Mouse (Mus musculus): ENCODE results near the gene Pdk2. TPM values are rescaled to one million over a fixed set of nuclear protein-coding genes. Genes with fewer than 3 reads are reported as not detected.

Pdk2 gene
- polyA plus RNA-seq, 1 experiment from 2014 or later, result 35.8 TPM

DNA sequence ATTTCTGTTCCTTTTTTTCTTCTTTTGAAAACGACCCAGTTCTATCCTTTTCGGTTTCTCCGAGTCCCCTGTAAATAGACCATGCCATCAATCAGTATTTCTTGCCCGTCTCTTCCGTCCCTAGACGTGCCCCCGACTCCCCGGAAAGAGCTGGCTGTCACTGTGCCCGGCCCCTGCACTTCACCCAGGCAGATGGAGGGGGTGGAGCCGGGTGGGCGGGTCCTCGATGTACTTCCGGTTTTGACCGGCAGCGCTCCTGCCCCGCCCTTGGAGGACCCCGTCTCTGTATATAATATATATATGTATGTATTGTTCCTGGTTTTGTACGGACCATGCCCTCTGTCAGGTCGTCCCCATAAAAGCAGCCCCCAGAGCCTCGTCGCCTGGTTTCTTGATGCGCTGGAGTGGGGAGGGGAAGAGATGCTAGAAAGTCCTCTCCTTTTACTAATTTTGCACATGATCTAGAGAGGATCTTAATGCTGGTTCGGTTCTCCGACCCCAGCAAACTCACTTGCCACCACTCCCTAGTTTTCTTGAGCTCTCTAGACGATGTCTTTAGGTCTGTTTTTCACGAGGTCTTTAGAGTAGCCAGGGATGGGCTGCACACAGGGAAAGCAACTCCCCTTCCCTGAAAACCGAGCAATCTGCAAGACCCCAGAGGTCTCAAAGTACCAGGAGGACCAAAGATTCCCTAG, 34.5 kb downstream of the Pdk2 start:
- under 1% methylated on average over 27 of the region's 27 CpGs for WGBS
- Histone ChIP-seq H3K9ac (replicated peaks; ENCODE audit: low read depth, low read length) (peak overlapping the region; percentile 49; the same call in 1 of the 2 replicates), H3K4me3 (ENCODE audit: low read depth, low read length) (peak overlapping the region; percentile 34), H3K27me3 (ENCODE audit: control insufficient read depth, insufficient read depth, low read length) (no peaks in the 10 kb centered on the region), H3K4me2 (replicated peaks; ENCODE audit: low read depth, low read length) (peak overlapping the region; percentile 59), H3K4me1 (ENCODE audit: control insufficient read depth, insufficient read depth, low read length) (peaks cover 14% of the 10 kb centered on the region), H3K36me3 (ENCODE audit: control insufficient read depth, insufficient read depth, low read length) (peaks cover 35% of the 10 kb centered on the region), H3K9me3 (ENCODE audit: control insufficient read depth, low read depth, low read length) (no peaks in the 10 kb centered on the region), H3K27ac (ENCODE audit: low read length) (peak overlapping the region; percentile 69)
- peak; percentile 38; the same call in 1 of the 2 replicates for ATAC-seq (ENCODE audit: insufficient number of reproducible peaks, insufficient read depth, low FRiP score, low read depth)

DNA sequence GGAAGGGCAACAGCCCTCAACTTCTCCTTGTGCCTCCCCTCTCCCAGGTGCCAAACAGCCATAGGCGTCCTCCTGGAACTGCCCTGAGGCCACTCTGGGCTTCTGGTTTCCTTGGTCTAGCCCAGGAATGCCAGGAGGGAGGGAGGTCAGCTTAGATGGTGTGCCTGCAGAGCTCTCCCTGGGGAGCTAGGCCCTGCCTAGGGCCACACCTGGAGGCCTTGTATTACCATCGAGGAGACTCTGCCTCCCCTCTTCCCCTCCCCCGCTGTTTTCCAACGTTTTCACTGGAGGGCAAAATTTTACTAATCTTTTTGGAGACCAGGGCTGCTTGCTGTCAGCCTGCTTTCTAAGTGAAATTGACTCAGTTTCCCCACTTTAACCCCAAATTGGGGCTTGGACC, 35.1 kb downstream of the Pdk2 start:
- no peaks in the 10 kb centered on the region for H3K9me3 ChIP-seq (ENCODE audit: control insufficient read depth, low read depth, low read length)
- peaks cover 11% of the 10 kb centered on the region; the same call in 1 of the 2 replicates for H3K4me1 ChIP-seq (ENCODE audit: control insufficient read depth, insufficient read depth, low read length)
- no peak overlapping the region for H3K4me3 ChIP-seq (ENCODE audit: low read depth, low read length)
- WGBS, result 30% methylated on average over 4 of the region's 4 CpGs
- H3K4me2 ChIP-seq (replicated peaks; ENCODE audit: low read depth, low read length), result peak overlapping the region; percentile 59
- H3K9ac ChIP-seq (replicated peaks; ENCODE audit: low read depth, low read length), result no peak overlapping the region
- ATAC-seq (ENCODE audit: insufficient number of reproducible peaks, insufficient read depth, low FRiP score, low read depth), result no peak
- peaks cover 38% of the 10 kb centered on the region for H3K36me3 ChIP-seq (ENCODE audit: control insufficient read depth, insufficient read depth, low read length)
- H3K27ac ChIP-seq (ENCODE audit: low read length), result no peak overlapping the region
- H3K27me3 ChIP-seq (ENCODE audit: control insufficient read depth, insufficient read depth, low read length), result no peaks in the 10 kb centered on the region

DNA sequence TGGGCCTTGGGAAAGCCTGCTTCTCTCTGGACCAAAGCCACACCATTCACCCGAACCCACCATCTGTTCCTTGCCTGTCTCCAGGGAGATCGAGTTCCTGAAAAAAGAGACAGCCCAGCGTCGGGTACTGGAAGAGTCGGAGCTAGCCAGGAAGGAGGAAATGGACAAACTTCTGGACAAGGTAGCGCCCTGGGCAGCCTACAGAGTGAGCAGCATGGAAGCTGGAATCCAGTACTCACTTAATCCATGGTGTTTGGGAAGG, 36.3 kb downstream of the Pdk2 start:
- H3K36me3 ChIP-seq (ENCODE audit: control insufficient read depth, insufficient read depth, low read length), result peaks cover 45% of the 10 kb centered on the region
- H3K9me3 ChIP-seq (ENCODE audit: control insufficient read depth, low read depth, low read length), result no peaks in the 10 kb centered on the region
- peaks cover 15% of the 10 kb centered on the region; the same call in 1 of the 2 replicates for H3K4me1 ChIP-seq (ENCODE audit: control insufficient read depth, insufficient read depth, low read length)
- no peak overlapping the region for H3K9ac ChIP-seq (replicated peaks; ENCODE audit: low read depth, low read length)
- H3K4me2 ChIP-seq (replicated peaks; ENCODE audit: low read depth, low read length), result no peak overlapping the region
- WGBS, result 75% methylated on average over 6 of the region's 6 CpGs
- H3K4me3 ChIP-seq (ENCODE audit: low read depth, low read length), result no peak overlapping the region
- no peak overlapping the region for H3K27ac ChIP-seq (ENCODE audit: low read length)
- no peaks in the 10 kb centered on the region for H3K27me3 ChIP-seq (ENCODE audit: control insufficient read depth, insufficient read depth, low read length)
- no peak for ATAC-seq (ENCODE audit: insufficient number of reproducible peaks, insufficient read depth, low FRiP score, low read depth)

DNA sequence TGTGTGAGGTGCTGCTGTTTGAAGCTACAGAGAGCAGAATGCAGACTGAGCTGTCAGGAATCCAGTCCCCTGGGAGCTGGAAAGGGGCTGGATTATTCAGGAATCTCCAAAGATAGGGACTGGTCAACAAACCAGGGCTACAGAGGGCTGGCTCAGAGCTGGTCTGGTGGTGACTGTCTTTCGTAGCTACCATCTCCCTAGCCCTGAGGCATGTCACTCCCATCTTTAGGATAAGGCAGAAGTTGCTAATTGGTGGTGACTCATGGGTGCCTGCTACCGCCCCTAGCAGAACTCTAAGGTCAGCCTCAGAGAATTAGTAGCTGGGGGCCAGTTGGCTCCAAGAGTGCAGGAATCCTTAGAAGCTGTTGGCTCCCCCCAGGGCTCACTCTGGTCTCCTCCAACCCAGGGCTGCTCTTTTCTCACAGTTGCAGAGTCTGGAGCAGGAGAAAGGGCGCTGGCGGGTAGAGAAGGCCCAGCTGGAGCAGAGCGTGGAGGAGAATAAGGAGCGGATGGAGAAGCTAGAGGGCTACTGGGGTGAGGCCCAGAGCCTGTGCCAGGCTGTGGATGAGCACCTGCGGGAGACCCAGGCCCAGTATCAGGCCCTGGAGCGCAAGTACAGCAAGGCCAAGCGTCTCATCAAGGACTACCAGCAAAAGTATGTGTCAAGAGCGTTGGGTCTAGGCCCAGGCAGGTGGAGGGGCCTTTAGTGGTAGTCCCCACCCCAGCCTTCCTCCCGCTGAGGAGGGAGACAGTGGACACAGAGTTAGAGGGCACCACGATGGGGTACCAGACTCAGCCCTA, 36.8 kb downstream of the Pdk2 start:
- 76% methylated on average over 12 of the region's 12 CpGs for WGBS
- H3K9ac ChIP-seq (replicated peaks; ENCODE audit: low read depth, low read length), result no peak overlapping the region

DNA sequence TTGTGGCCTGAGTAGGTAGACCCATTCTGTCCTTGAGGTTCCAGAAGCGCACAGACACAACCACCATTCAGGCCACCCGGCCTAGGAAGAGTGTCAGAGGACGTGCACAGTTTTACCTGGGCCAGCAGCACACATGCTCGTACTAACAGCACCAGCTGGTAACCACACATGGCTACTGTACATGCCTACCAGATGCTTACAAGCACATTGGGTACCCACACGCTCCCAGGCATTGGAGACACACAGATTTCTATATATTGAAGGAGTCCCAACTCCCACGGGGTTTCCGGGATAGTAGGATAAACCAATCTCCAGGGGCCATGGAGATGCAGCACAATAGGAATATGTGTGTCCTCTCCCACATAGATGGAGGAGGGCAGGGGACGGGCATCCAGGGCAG, 38.4 kb downstream of the Pdk2 start:
- H3K27me3 ChIP-seq (ENCODE audit: control insufficient read depth, insufficient read depth, low read length), result no peaks in the 10 kb centered on the region
- H3K4me1 ChIP-seq (ENCODE audit: control insufficient read depth, insufficient read depth, low read length), result peaks cover 13% of the 10 kb centered on the region; the same call in 1 of the 2 replicates
- H3K27ac ChIP-seq (ENCODE audit: low read length), result no peak overlapping the region
- H3K9ac ChIP-seq (replicated peaks; ENCODE audit: low read depth, low read length), result no peak overlapping the region
- ATAC-seq (ENCODE audit: insufficient number of reproducible peaks, insufficient read depth, low FRiP score, low read depth), result no peak
- H3K4me3 ChIP-seq (ENCODE audit: low read depth, low read length), result no peak overlapping the region
- no peaks in the 10 kb centered on the region for H3K9me3 ChIP-seq (ENCODE audit: control insufficient read depth, low read depth, low read length)
- WGBS, result 89% methylated on average over 8 of the region's 8 CpGs
- no peak overlapping the region for H3K4me2 ChIP-seq (replicated peaks; ENCODE audit: low read depth, low read length)
- peaks cover 55% of the 10 kb centered on the region for H3K36me3 ChIP-seq (ENCODE audit: control insufficient read depth, insufficient read depth, low read length)

More for the DNA sequence above, 36.8 kb downstream of the Pdk2 start:
- Histone ChIP-seq H3K4me1 (ENCODE audit: control insufficient read depth, insufficient read depth, low read length) (peaks cover 15% of the 10 kb centered on the region; the same call in 1 of the 2 replicates), H3K27ac (ENCODE audit: low read length) (no peak overlapping the region), H3K9me3 (ENCODE audit: control insufficient read depth, low read depth, low read length) (no peaks in the 10 kb centered on the region), H3K4me2 (replicated peaks; ENCODE audit: low read depth, low read length) (no peak overlapping the region), H3K4me3 (ENCODE audit: low read depth, low read length) (no peak overlapping the region), H3K27me3 (ENCODE audit: control insufficient read depth, insufficient read depth, low read length) (no peaks in the 10 kb centered on the region), H3K36me3 (ENCODE audit: control insufficient read depth, insufficient read depth, low read length) (peaks cover 46% of the 10 kb centered on the region)
- ATAC-seq (ENCODE audit: insufficient number of reproducible peaks, insufficient read depth, low FRiP score, low read depth), result no peak

DNA sequence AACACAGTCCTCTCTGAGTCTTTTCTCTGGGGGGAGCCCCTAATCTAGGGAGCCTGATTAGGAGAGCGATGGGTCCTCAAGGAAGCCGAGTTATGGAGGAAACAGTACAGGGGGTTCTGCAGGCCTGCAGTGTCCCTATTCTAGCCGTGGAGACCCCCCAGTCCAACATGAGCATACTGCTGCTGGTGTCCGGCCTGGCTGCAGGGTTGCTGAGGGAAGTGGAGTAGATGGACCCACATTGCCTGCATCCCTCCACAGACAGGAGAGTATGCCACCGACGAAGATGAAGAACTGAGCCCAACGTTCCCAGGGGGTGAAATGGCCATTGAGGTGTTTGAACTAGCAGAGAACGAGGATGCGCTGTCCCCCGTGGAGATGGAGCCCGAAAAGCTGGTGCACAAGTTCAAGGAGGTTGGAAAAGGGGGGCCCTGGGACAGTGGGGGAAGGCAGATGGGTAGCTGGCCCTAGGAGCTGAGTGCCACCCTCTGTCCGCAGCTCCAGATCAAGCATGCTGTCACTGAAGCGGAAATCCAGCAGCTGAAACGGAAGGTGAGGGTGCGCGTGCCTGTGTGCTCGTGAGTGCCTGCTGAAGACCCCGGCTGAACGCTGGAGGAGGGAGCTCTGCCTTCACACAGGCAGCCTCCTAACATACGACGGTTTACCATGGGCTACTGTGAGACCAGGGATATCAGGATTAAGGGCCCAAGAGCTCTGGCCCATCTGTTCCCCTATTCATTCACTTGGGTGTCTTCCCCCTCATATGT, 39.4 kb downstream of the Pdk2 start:
- peaks cover 64% of the 10 kb centered on the region for H3K36me3 ChIP-seq (ENCODE audit: control insufficient read depth, insufficient read depth, low read length)
- no peak overlapping the region for H3K27ac ChIP-seq (ENCODE audit: low read length)
- no peaks in the 10 kb centered on the region for H3K9me3 ChIP-seq (ENCODE audit: control insufficient read depth, low read depth, low read length)
- 86% methylated on average over 21 of the region's 21 CpGs for WGBS
- H3K27me3 ChIP-seq (ENCODE audit: control insufficient read depth, insufficient read depth, low read length), result no peaks in the 10 kb centered on the region
- H3K4me1 ChIP-seq (ENCODE audit: control insufficient read depth, insufficient read depth, low read length), result peaks cover 4% of the 10 kb centered on the region; the same call in 1 of the 2 replicates
- H3K9ac ChIP-seq (replicated peaks; ENCODE audit: low read depth, low read length), result no peak overlapping the region
- H3K4me2 ChIP-seq (replicated peaks; ENCODE audit: low read depth, low read length), result no peak overlapping the region
- H3K4me3 ChIP-seq (ENCODE audit: low read depth, low read length), result no peak overlapping the region
- no peak for ATAC-seq (ENCODE audit: insufficient number of reproducible peaks, insufficient read depth, low FRiP score, low read depth)

DNA sequence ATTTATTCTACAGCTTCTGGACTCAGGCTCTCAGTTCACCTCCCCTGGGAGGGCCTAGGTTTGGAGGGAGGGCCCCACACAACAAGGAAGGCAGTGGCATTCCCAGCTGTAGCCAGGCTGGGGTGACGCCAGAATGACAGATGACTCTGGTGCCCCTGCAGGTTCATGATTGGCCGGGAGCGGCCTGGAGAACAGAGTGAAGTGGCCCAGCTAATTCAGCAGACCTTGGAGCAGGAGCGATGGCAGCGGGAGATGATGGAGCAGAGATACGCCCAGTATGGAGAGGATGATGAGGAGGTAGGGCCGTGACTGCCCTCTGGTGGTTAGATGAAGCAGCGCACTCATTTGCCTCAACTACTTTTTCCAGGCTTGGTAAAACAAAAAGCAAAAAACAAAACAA, 40.1 kb downstream of the Pdk2 start:
- WGBS, result 3% methylated on average over 8 of the region's 8 CpGs
- H3K4me2 ChIP-seq (replicated peaks; ENCODE audit: low read depth, low read length), result no peak overlapping the region
- ATAC-seq (ENCODE audit: insufficient number of reproducible peaks, insufficient read depth, low FRiP score, low read depth), result peak; percentile 42; the same call in 1 of the 2 replicates

DNA sequence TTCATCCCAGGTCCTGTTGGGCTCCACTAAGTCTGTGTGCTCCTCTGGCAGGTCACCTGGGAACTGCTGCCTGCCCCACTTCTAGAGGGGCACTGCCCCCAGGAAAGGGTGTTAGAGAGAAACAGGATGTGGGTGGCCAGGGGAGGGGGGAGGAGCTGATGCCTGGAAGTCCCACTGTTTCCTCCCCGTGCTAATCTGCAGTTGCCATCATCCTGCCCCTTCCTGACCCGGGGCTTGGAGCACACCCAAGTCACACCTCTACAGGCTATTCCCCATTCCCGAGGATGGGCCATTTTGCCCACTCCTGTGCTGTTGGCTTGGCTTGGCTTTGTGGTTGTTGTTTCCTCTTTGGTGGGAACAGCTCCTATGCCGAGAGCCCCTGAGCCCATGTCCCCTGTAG, 40.6 kb downstream of the Pdk2 start:
- Histone ChIP-seq H3K4me3 (ENCODE audit: low read depth, low read length) (no peak overlapping the region), H3K36me3 (ENCODE audit: control insufficient read depth, insufficient read depth, low read length) (peaks cover 71% of the 10 kb centered on the region), H3K4me2 (replicated peaks; ENCODE audit: low read depth, low read length) (no peak overlapping the region), H3K27ac (ENCODE audit: low read length) (peak overlapping the region; percentile 50; the same call in 1 of the 2 replicates), H3K9me3 (ENCODE audit: control insufficient read depth, low read depth, low read length) (no peaks in the 10 kb centered on the region), H3K9ac (replicated peaks; ENCODE audit: low read depth, low read length) (no peak overlapping the region), H3K4me1 (ENCODE audit: control insufficient read depth, insufficient read depth, low read length) (peaks cover 4% of the 10 kb centered on the region; the same call in 1 of the 2 replicates), H3K27me3 (ENCODE audit: control insufficient read depth, insufficient read depth, low read length) (no peaks in the 10 kb centered on the region)
- peak; percentile 0; the same call in 1 of the 2 replicates for ATAC-seq (ENCODE audit: insufficient number of reproducible peaks, insufficient read depth, low FRiP score, low read depth)
- WGBS, result 26% methylated on average over 4 of the region's 4 CpGs

More for the DNA sequence above, 40.1 kb downstream of the Pdk2 start:
- peak overlapping the region; percentile 50; the same call in 1 of the 2 replicates for H3K27ac ChIP-seq (ENCODE audit: low read length)
- peaks cover 72% of the 10 kb centered on the region for H3K36me3 ChIP-seq (ENCODE audit: control insufficient read depth, insufficient read depth, low read length)
- H3K4me1 ChIP-seq (ENCODE audit: control insufficient read depth, insufficient read depth, low read length), result peaks cover 4% of the 10 kb centered on the region; the same call in 1 of the 2 replicates
- no peak overlapping the region for H3K4me3 ChIP-seq (ENCODE audit: low read depth, low read length)
- H3K9ac ChIP-seq (replicated peaks; ENCODE audit: low read depth, low read length), result no peak overlapping the region
- no peaks in the 10 kb centered on the region for H3K27me3 ChIP-seq (ENCODE audit: control insufficient read depth, insufficient read depth, low read length)
- H3K9me3 ChIP-seq (ENCODE audit: control insufficient read depth, low read depth, low read length), result no peaks in the 10 kb centered on the region
